Mouse (Mus musculus): ENCODE measurements around the gene Kcnip4. TPM values are rescaled to one million over a fixed set of nuclear protein-coding genes. Genes with fewer than 3 reads are reported as not detected.

Gene Kcnip4
- total RNA-seq, 2 experiments from 2014 or later = 55.1 TPM

DNA sequence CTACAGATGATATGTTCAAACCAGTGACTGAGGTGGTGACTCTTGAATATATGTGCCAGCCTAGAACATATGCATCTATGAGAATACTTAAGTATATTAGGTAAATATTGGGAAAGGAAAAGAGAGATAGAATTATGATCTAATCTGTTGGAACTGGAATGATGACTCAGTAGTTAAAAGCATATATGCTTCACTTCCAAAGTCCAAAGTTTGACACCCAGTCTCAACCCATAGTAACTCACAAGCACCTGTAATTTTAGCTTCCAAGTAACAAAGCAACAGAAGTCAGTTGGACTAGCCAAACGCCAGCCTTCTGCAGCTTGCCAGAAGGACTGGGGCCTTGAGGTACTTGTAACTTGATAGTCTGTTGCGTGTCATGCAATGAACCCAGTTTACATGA is 1041.6 kb downstream of the Kcnip4 start:
- no peak for DNase-seq (ENCODE audit: extremely low spot score in 1 of 2, low spot score in 1 of 2)

GRCm38 (mm10) chr5:48460221-48460620 is 1064.5 kb downstream of the Kcnip4 start:
- DNase-seq (ENCODE audit: extremely low spot score in 1 of 2, low spot score in 1 of 2) = no peak

- no peak for DNase-seq (ENCODE audit: extremely low spot score in 1 of 2, low spot score in 1 of 2)
These were observed 1075.8 kb downstream of the Kcnip4 start for GRCm38 (mm10) chr5:48448888-48449287.

DNA sequence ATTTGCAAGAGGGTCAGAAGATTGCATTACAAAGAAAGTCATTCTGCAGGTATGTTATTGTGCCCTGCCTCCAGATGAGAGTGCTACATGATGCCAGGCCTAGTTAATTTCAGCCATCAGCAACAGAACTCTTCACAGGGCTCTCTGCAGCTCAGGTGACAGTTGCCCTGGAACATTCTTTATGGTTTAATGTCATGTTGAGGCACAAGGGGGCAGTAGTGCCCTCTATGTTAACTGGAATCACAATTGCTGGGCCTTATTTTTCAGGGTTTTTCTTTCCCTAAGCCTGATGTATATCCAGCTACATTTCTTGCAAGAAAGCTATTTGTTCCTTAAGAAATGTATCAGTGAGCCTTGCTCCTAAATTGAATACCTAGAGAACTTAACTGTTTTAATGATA is 1094.2 kb downstream of the Kcnip4 start:
- DNase-seq (ENCODE audit: extremely low spot score in 1 of 2, low spot score in 1 of 2) = peak; percentile 16 to 61

GRCm38 (mm10) chr5:48421957-48422356 is 1102.8 kb downstream of the Kcnip4 start:
- no peak for DNase-seq (ENCODE audit: extremely low spot score in 1 of 2, low spot score in 1 of 2)

GRCm38 (mm10) chr5:48419741-48420140 is 1105.0 kb downstream of the Kcnip4 start:
- DNase-seq (ENCODE audit: extremely low spot score in 1 of 2, low spot score in 1 of 2) = no peak

DNA sequence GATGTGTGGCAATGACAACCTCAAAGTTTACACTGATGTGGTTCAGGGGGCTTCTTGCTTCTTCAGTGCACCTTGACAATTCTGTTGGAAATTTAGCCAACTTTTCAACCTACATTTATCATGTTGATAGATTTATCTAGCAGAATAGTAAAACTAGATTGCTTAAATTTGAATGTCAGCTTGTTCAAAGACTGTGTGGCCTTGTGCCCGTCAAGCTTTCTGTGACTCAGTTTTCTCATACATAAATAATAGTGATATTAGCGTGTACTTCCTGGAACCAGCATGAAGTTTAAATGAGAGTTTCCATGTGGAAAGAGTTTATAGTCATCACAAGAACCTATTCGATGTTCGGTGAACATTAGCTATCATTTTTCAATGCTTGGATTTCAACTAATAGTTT is 1112.4 kb downstream of the Kcnip4 start:
- DNase-seq (ENCODE audit: extremely low spot score in 1 of 2, low spot score in 1 of 2) = no peak

GRCm38 (mm10) chr5:48411462-48411861 is 1113.2 kb downstream of the Kcnip4 start:
- DNase-seq (ENCODE audit: extremely low spot score in 1 of 2, low spot score in 1 of 2) = no peak

- no peak for DNase-seq (ENCODE audit: extremely low spot score in 1 of 2, low spot score in 1 of 2)
These were observed 1114.4 kb downstream of the Kcnip4 start for GRCm38 (mm10) chr5:48410348-48410747.

DNA sequence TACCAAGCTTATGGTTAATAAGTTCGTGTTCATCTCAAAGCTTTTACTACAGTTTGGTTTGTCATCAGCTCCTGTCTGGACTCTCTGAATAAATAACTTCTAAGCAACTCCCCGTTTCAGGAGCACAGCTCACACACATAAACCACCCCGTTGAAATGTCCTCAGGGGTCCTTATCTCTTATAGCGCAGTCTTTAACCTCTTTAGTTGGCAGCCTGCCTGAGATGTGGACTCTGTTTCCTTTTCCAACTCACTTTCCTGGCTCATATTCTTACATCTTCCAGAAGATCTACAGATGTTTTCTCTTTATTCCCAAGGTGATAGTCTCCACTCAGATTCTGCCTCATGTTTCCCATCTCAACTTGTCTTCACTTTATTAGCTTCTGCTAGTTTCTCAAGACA is 1116.4 kb downstream of the Kcnip4 start:
- DNase-seq (ENCODE audit: extremely low spot score in 1 of 2, low spot score in 1 of 2) = no peak

DNA sequence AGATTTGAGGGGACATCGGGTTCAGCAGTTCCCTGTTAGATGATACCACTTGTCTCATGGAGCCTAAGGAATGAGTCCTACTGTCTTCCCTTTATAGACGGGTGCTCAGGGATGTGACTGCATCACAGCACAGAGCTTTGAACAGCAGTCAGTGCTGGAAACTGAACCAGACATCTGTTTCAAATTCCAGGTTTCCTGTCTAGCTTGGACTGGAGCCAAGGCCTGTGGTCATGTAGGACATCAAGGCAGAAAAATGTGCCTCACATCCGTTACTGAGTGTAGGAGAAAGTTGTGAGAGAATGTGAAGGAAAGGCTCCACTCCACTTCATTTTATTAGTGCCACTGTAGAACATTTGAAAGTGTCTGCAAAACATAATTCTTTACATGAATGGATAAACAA is 1122.2 kb downstream of the Kcnip4 start:
- no peak for DNase-seq (ENCODE audit: extremely low spot score in 1 of 2, low spot score in 1 of 2)

- peak; percentile 93 to 94 for DNase-seq (ENCODE audit: extremely low spot score in 1 of 2, low spot score in 1 of 2)
These were observed 1152.6 kb downstream of the Kcnip4 start for GRCm38 (mm10) chr5:48371890-48372766.

GRCm38 (mm10) chr5:48349309-48349708 is 1175.4 kb downstream of the Kcnip4 start:
- no peak for DNase-seq (ENCODE audit: extremely low spot score in 1 of 2, low spot score in 1 of 2)

DNA sequence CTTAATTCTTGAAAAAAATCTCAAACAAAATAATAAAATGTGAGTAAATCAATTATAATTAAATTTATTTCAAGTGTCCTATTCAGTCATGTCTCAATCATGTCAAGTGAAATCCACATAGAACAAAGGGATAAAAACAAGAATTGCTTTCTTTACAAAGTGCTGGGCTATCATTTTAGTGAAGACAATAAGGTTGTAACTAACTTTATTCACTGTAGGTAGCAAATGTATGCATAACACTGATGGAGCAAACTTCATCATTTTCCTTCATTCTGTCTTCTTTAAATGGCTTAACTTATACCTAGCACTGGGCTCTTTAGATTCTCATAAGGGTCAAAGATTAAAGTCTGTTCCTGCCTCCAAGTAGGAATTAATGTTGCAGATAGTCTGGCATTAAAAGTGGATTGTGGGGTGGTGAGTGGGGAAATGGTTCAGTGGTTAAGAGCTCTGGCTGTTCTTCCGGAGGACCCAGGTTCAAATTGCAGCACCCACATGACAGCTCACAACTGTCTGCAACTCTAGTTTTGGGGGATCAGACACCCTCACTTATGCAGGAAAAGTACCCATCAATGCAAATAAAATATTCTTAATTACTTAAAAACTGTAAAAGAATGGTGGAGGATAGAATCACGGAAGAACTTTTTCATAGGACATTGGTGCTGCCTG is 1178.6 kb downstream of the Kcnip4 start:
- no peak for DNase-seq (ENCODE audit: extremely low spot score in 1 of 2, low spot score in 1 of 2)

GRCm38 (mm10) chr5:48345095-48345982 is 1179.4 kb downstream of the Kcnip4 start:
- no peak for DNase-seq (ENCODE audit: extremely low spot score in 1 of 2, low spot score in 1 of 2)

GRCm38 (mm10) chr5:48340808-48341433 is 1183.8 kb downstream of the Kcnip4 start:
- no peak for DNase-seq (ENCODE audit: extremely low spot score in 1 of 2, low spot score in 1 of 2)
